Comparison of ENCODE assay signal across 34 mouse cellular contexts in the genomic region with DNA sequence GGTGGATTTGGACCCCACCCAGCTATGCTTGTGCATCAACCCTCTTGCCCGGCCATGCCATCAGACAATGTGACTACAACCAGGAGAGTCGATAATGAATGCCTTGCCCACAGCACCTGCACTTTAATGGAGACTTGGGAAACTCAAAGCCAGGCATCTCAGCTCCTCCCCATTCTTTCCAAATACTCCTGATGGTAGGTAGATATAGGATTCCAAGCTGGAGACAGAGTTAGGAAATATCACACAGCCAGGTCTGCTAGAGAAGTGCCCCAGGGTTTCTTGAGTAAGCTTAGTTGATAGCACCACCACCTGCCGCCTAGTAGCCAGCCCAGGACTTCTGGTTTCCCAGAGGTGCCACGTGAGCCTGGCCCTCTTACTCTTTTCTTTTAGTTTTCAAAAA. TPM values are rescaled to one million over a fixed set of nuclear protein-coding genes. Genes with fewer than 3 reads are reported as not detected.
"Had no signal": no experiment of that assay in that cellular context is flagged by ENCODE, and none has a peak within 500 bp of the region (broad histone marks: within the 10 kb centered on the region; RNA-seq: fewer than 3 reads in every experiment).

No protein-coding gene starts in this region.

- DNase-seq: heart, postnatal 10 days; heart, postnatal 14 days; heart, postnatal 36 days; heart, postnatal 4 days; kidney, adult 11 months; kidney, adult 18-20 months; kidney, adult 8-10 months; kidney, adult 9 months; kidney, postnatal 10 days; kidney, postnatal 14 days; kidney, postnatal 25 days; kidney, postnatal 36 days; kidney, postnatal 4 days; layer of hippocampus, adult 9-11 months; layer of hippocampus, postnatal 36 days had no signal

- H3K9me3 ChIP-seq: heart, embryonic 15.5 days; hindbrain, embryonic 15.5 days; intestine, embryonic 15.5 days; kidney, embryonic 15.5 days had no signal

- H3K36me3 ChIP-seq: heart, embryonic 12.5 days; heart, embryonic 13.5 days; heart, embryonic 15.5 days; hindbrain, embryonic 10.5 days; hindbrain, embryonic 12.5 days; hindbrain, embryonic 13.5 days; hindbrain, embryonic 15.5 days; intestine, embryonic 15.5 days; kidney, embryonic 15.5 days had no signal

- ATAC-seq: hindbrain, embryonic 16.5 days; hindbrain, postnatal 0 days; inflammation-experienced regulatory T-cells, adult 6 months; intestine, embryonic 15.5 days; intestine, embryonic 16.5 days; intestine, postnatal 0 days had no signal

- H3K9ac ChIP-seq: heart, embryonic 12.5 days; heart, embryonic 13.5 days; heart, embryonic 15.5 days; hindbrain, embryonic 12.5 days; hindbrain, embryonic 13.5 days; hindbrain, embryonic 14.5 days; hindbrain, embryonic 15.5 days; intestine, embryonic 15.5 days; kidney, embryonic 15.5 days had no signal

- H3K4me1 ChIP-seq: heart, embryonic 12.5 days; heart, embryonic 13.5 days; heart, embryonic 15.5 days; hindbrain, embryonic 10.5 days; hindbrain, embryonic 12.5 days; hindbrain, embryonic 13.5 days; hindbrain, embryonic 15.5 days; intestine, embryonic 15.5 days; kidney, embryonic 15.5 days had no signal

- H3K27ac ChIP-seq: heart, embryonic 13.5 days; heart, embryonic 15.5 days; hindbrain, embryonic 10.5 days; hindbrain, embryonic 12.5 days; hindbrain, embryonic 13.5 days; hindbrain, embryonic 14.5 days; hindbrain, embryonic 15.5 days; hindbrain, postnatal 0 days; intestine, embryonic 15.5 days; kidney, embryonic 15.5 days; kidney, postnatal 0 days; layer of hippocampus, adult 2 months; left cerebral cortex, adult 2 months had no signal

- H3K4me2 ChIP-seq: heart, embryonic 11.5 days; heart, embryonic 12.5 days; heart, embryonic 13.5 days; heart, embryonic 15.5 days; hindbrain, embryonic 12.5 days; hindbrain, embryonic 13.5 days; hindbrain, embryonic 14.5 days; hindbrain, embryonic 15.5 days; intestine, embryonic 15.5 days; kidney, embryonic 15.5 days had no signal

- H3K27me3 ChIP-seq: heart, embryonic 12.5 days; heart, embryonic 13.5 days; heart, embryonic 15.5 days; hindbrain, embryonic 12.5 days; hindbrain, embryonic 13.5 days; hindbrain, embryonic 15.5 days; intestine, embryonic 15.5 days; kidney, embryonic 15.5 days had no signal

- H3K4me3 ChIP-seq: heart, embryonic 12.5 days; heart, embryonic 13.5 days; heart, embryonic 15.5 days; hindbrain, embryonic 10.5 days; hindbrain, embryonic 12.5 days; hindbrain, embryonic 13.5 days; hindbrain, embryonic 15.5 days; intestine, embryonic 15.5 days; kidney, embryonic 15.5 days; layer of hippocampus, adult 2 months; left cerebral cortex, adult 2 months had no signal

RNA-seq across cellular contexts. Expression of gene Zfp697, which starts 15.4 kb away (rescaled TPM):
- polyA plus RNA-seq: inflammation-experienced regulatory T-cells, adult 6 months had no signal
